Mouse (Mus musculus) CH12.LX (cell line): ENCODE measurements at regions not wholly inside any gene's neighbourhood (a gene's known extent, or its start where the extent isn't known, plus 50 kb on each side); places are given as distances from the start of the nearest gene placed in this dataset.

Experiments used
- DNase-seq: peaks from one replicate; pipeline ENCODE4 v3.0.0-alpha.2; 2013; ENCODE audit errors: extremely low read depth
- H3K27ac ChIP-seq: 2 replicates; pipeline ENCODE4 v1.5.1; 2012; ENCODE audit warnings: low read depth, mild to moderate bottlenecking, control low read depth, moderate library complexity; ENCODE audit not compliant: insufficient read depth
- H3K27me3 ChIP-seq: replicated peaks from 2 replicates; pipeline ENCODE3; 2012; ENCODE audit warnings: inconsistent platforms
- H3K36me3 ChIP-seq, 2 experiments: replicated peaks in 1 of 2; 2 replicates each; pipeline versions ENCODE3 to v1.6.1; 2012; ENCODE audit warnings: inconsistent platforms in 1 of 2, low read length in 1 of 2, mild to moderate bottlenecking in 1 of 2, mixed read lengths in 1 of 2, moderate library complexity in 1 of 2; ENCODE audit not compliant: control insufficient read depth in 1 of 2, insufficient read depth in 1 of 2
- H3K4me1 ChIP-seq, 2 experiments: 2 replicates each; pipeline ENCODE4 v1.6.1; 2012; ENCODE audit warnings: inconsistent platforms in 1 of 2, moderate library complexity in 1 of 2; ENCODE audit not compliant: insufficient read depth in 2 of 2, control insufficient read depth in 1 of 2
- H3K4me2 ChIP-seq: 2 replicates; pipeline ENCODE4 v1.6.1; 2012; ENCODE audit warnings: low read depth, mild to moderate bottlenecking, control low read depth; ENCODE audit not compliant: poor library complexity, insufficient read depth, severe bottlenecking
- H3K4me3 ChIP-seq, 3 experiments: fragments of 150-350 bp in 1 of 3; sonication (generic) in 1 of 3; replicated peaks in 1 of 3; 2 replicates each; pipeline versions ENCODE3 to v1.5.1; 2011 to 2012; ENCODE audit warnings: low read depth in 2 of 3, low read length in 2 of 3, mild to moderate bottlenecking in 2 of 3, moderate library complexity in 2 of 3, control low read depth in 1 of 3, improper control_type of control experiment in 1 of 3, inconsistent platforms in 1 of 3, mixed read lengths in 1 of 3; ENCODE audit not compliant: poor library complexity in 1 of 3
- H3K79me2 ChIP-seq: replicated peaks from 2 replicates; pipeline ENCODE4 v1.6.1; 2012; ENCODE audit warnings: mild to moderate bottlenecking, moderate library complexity; ENCODE audit not compliant: control insufficient read depth, poor library complexity, insufficient read depth, severe bottlenecking; ENCODE audit errors: extremely low read depth
- H3K9ac ChIP-seq: 2 replicates; pipeline ENCODE4 v1.6.1; 2012; ENCODE audit warnings: low read depth, mild to moderate bottlenecking, control low read depth, moderate library complexity; ENCODE audit not compliant: insufficient read depth
- H3K9me3 ChIP-seq: replicated peaks from 2 replicates; pipeline ENCODE3; 2012; ENCODE audit warnings: low read length, inconsistent platforms, mixed read lengths
- CHD1 ChIP-seq: IDR thresholded peaks from 2 replicates; pipeline ENCODE4 v1.6.1; 2012; ENCODE audit warnings: low read depth, low read length, improper control_type of control experiment, inconsistent platforms
- CHD2 ChIP-seq: IDR thresholded peaks from 2 replicates; pipeline ENCODE4 v1.6.1; 2011; ENCODE audit warnings: low read length, improper control_type of control experiment
- CTCF ChIP-seq, 2 experiments: IDR thresholded peaks in 1 of 2; conservative IDR thresholded peaks in 1 of 2; 2 replicates each; pipeline ENCODE4 v1.5.1; 2011 to 2012; ENCODE audit warnings: low read depth in 2 of 2, low read length in 2 of 2, improper control_type of control experiment in 1 of 2, inconsistent platforms in 1 of 2, mild to moderate bottlenecking in 1 of 2, moderate library complexity in 1 of 2
- E2F4 ChIP-seq: IDR thresholded peaks from 2 replicates; pipeline ENCODE4 v1.6.1; 2011; ENCODE audit warnings: low read depth, low read length, improper control_type of control experiment; ENCODE audit not compliant: insufficient replicate concordance
- ELF1 ChIP-seq: IDR thresholded peaks from 2 replicates; pipeline ENCODE4 v1.6.1; 2014; ENCODE audit warnings: low read depth, mild to moderate bottlenecking, inconsistent platforms, low read length, improper control_type of control experiment
- EP300 ChIP-seq: IDR thresholded peaks from 2 replicates; pipeline ENCODE4 v1.6.1; 2011; ENCODE audit warnings: low read length, improper control_type of control experiment
- ETS1 ChIP-seq: conservative IDR thresholded peaks from 2 replicates; pipeline ENCODE4 v1.6.1; 2012; ENCODE audit warnings: low read depth, mild to moderate bottlenecking, inconsistent platforms, low read length, improper control_type of control experiment, moderate library complexity
- GABPA ChIP-seq: IDR thresholded peaks from 2 replicates; pipeline ENCODE4 v1.6.1; 2012; ENCODE audit warnings: low read depth, low read length, improper control_type of control experiment, inconsistent platforms; ENCODE audit not compliant: insufficient replicate concordance
- HCFC1 ChIP-seq: IDR thresholded peaks from 2 replicates; pipeline ENCODE4 v1.6.1; 2012; ENCODE audit warnings: low read depth, mild to moderate bottlenecking, inconsistent platforms, low read length, improper control_type of control experiment
- IRF4 ChIP-seq: IDR thresholded peaks from 2 replicates; pipeline ENCODE4 v1.6.1; 2014; ENCODE audit warnings: low read depth, mild to moderate bottlenecking, inconsistent platforms, low read length, improper control_type of control experiment
- JUN ChIP-seq: IDR thresholded peaks from 2 replicates; pipeline ENCODE4 v1.6.1; 2011; ENCODE audit warnings: low read depth, mild to moderate bottlenecking, low read length, improper control_type of control experiment, moderate library complexity; ENCODE audit not compliant: insufficient read depth
- JUND ChIP-seq: conservative IDR thresholded peaks from 2 replicates; pipeline ENCODE4 v1.6.1; 2011; ENCODE audit warnings: low read depth, low read length, improper control_type of control experiment
- KAT2A ChIP-seq: IDR thresholded peaks from 2 replicates; pipeline ENCODE4 v1.6.1; 2012; ENCODE audit warnings: low read length, improper control_type of control experiment, inconsistent platforms; ENCODE audit not compliant: insufficient replicate concordance
- MAFK ChIP-seq: IDR thresholded peaks from 2 replicates; pipeline ENCODE4 v1.6.1; 2011; ENCODE audit warnings: low read length, improper control_type of control experiment; ENCODE audit not compliant: insufficient replicate concordance
- MAX ChIP-seq: IDR thresholded peaks from 2 replicates; pipeline ENCODE4 v1.6.1; 2011; ENCODE audit warnings: low read length, improper control_type of control experiment
- MAZ ChIP-seq: IDR thresholded peaks from 2 replicates; pipeline ENCODE4 v1.6.1; 2012; ENCODE audit warnings: low read depth, mild to moderate bottlenecking, inconsistent platforms, low read length, improper control_type of control experiment, moderate library complexity
- MEF2A ChIP-seq: IDR thresholded peaks from 2 replicates; pipeline ENCODE4 v1.6.1; 2014; ENCODE audit warnings: low read depth, mild to moderate bottlenecking, inconsistent platforms, low read length, improper control_type of control experiment, borderline replicate concordance
- MXI1 ChIP-seq: IDR thresholded peaks from 2 replicates; pipeline ENCODE4 v1.6.1; 2011; ENCODE audit warnings: mild to moderate bottlenecking, low read depth, low read length, improper control_type of control experiment
- MYC ChIP-seq: IDR thresholded peaks from 2 replicates; pipeline ENCODE4 v1.6.1; 2011; ENCODE audit warnings: low read depth, mild to moderate bottlenecking, improper control_type of control experiment, low read length
- POLR2A ChIP-seq: IDR thresholded peaks from 2 replicates; pipeline ENCODE4 v1.6.1; 2011; ENCODE audit warnings: low read depth, mild to moderate bottlenecking, improper control_type of control experiment, low read length
- POLR2AphosphoS2 ChIP-seq: IDR thresholded peaks from 2 replicates; pipeline ENCODE4 v1.6.1; 2011; ENCODE audit warnings: low read depth, low read length, improper control_type of control experiment
- RCOR1 ChIP-seq: conservative IDR thresholded peaks from 2 replicates; pipeline ENCODE4 v1.6.1; 2012; ENCODE audit warnings: low read depth, mild to moderate bottlenecking, inconsistent platforms, low read length, improper control_type of control experiment
- SMC3 ChIP-seq: IDR thresholded peaks from 2 replicates; pipeline ENCODE4 v1.6.1; 2011; ENCODE audit warnings: low read depth, low read length, improper control_type of control experiment
- TBP ChIP-seq: conservative IDR thresholded peaks from 2 replicates; pipeline ENCODE4 v1.6.1; 2011; ENCODE audit warnings: low read depth, low read length, improper control_type of control experiment
- TCF12 ChIP-seq: IDR thresholded peaks from 2 replicates; pipeline ENCODE4 v1.6.1; 2014; ENCODE audit warnings: low read depth, mild to moderate bottlenecking, inconsistent platforms, low read length, improper control_type of control experiment
- UBTF ChIP-seq: IDR thresholded peaks from 2 replicates; pipeline ENCODE4 v1.6.1; 2012; ENCODE audit warnings: low read depth, mild to moderate bottlenecking, inconsistent platforms, low read length, improper control_type of control experiment, moderate library complexity
- USF2 ChIP-seq: conservative IDR thresholded peaks from 2 replicates; pipeline ENCODE4 v1.6.1; 2011; ENCODE audit warnings: low read depth, low read length, improper control_type of control experiment
- ZKSCAN1 ChIP-seq: IDR thresholded peaks from 2 replicates; pipeline ENCODE4 v1.6.1; 2012; ENCODE audit warnings: low read depth, inconsistent platforms, low read length, improper control_type of control experiment, borderline replicate concordance
- ZMIZ1 ChIP-seq: IDR thresholded peaks from 2 replicates; pipeline ENCODE4 v1.6.1; 2012; ENCODE audit warnings: low read depth, mild to moderate bottlenecking, inconsistent platforms, low read length, improper control_type of control experiment
- ZNF384 ChIP-seq: IDR thresholded peaks from 2 replicates; pipeline ENCODE4 v1.6.1; 2012; ENCODE audit warnings: low read depth, low read length, improper control_type of control experiment, inconsistent platforms
- dilution Hi-C: fragments of 300-500 bp; cut with MboI; formaldehyde crosslinking; loops from 2 replicates; pipeline ENCODE4 v1.14.3; 2020; ENCODE audit warnings: low sequenced_read_pairs; ENCODE audit not compliant: extremely low pct_unique_long_range_greater_than_20kb, extremely low pct_ligation_motif_present
- in situ Hi-C: fragments of 300-500 bp; cut with MboI; formaldehyde crosslinking; loops from 3 replicates; pipeline ENCODE4 v1.14.3; 2019; ENCODE audit warnings: low sequenced_read_pairs, low pct_ligation_motif_present, low pct_unique_long_range_greater_than_20kb, mixed read lengths

- in situ Hi-C loops, result no loop called here
- Histone ChIP-seq H3K4me3 (no peak overlapping the region), H3K27ac (no peak overlapping the region), H3K36me3 (no peaks in the 10 kb centered on the region), H3K4me1 (peaks cover 15 to 42% of the 10 kb centered on the region in 2 experiments), H3K9me3 (no peaks in the 10 kb centered on the region), H3K4me2 (no peak overlapping the region), H3K9ac (no peak overlapping the region), H3K27me3 (no peaks in the 10 kb centered on the region), H3K79me2 (no peaks in the 10 kb centered on the region)
- dilution Hi-C loops, result no loop called here
- DNase-seq, result no peak
- TF ChIP-seq KAT2A (no peak), E2F4 (no peak), CTCF (conservative IDR thresholded peaks at IDR 0.05 in 1 of 2, IDR thresholded peaks at IDR 0.05 in 1 of 2; ENCODE audit: low read depth in 2 of 2, low read length in 2 of 2) (no peak), MXI1 (no peak), SMC3 (no peak), TBP (no peak), GABPA (no peak), POLR2AphosphoS2 (no peak), EP300 (no peak), ZMIZ1 (no peak), MEF2A (no peak), JUN (no peak), TCF12 (no peak), CHD2 (no peak), ZKSCAN1 (no peak), USF2 (no peak), POLR2A (no peak), MAFK (no peak)
These were observed 58.7 kb upstream of the Ado start for GRCm38 (mm10) chr10:67607297-67608032.

- H3K79me2 ChIP-seq, result no peaks in the 10 kb centered on the region
- in situ Hi-C loops, result no loop called here
- H3K4me1 ChIP-seq, result peaks cover 15 to 42% of the 10 kb centered on the region in 2 experiments
- TF ChIP-seq KAT2A, result no peak
- no peak for TF ChIP-seq MAZ
- TF ChIP-seq GABPA, result no peak
- TF ChIP-seq ZNF384, result no peak
- peak; percentile 30; the same call in 1 of the 2 replicates for TF ChIP-seq IRF4
- TF ChIP-seq CHD1, result no peak
- no peak for TF ChIP-seq TCF12
- no peak for TF ChIP-seq UBTF
- TF ChIP-seq CHD2, result 0 out of 2 replicates have a peak, but pooled peaks have one; percentile 25
- TF ChIP-seq JUND, result no peak
- no peak for TF ChIP-seq TBP
- no peak for TF ChIP-seq POLR2A
- no peak for TF ChIP-seq ELF1
- no peak for TF ChIP-seq RCOR1
- peak; percentile 33; the same call in 1 of the 2 replicates for TF ChIP-seq EP300
- TF ChIP-seq MAX, result no peak
- TF ChIP-seq MEF2A, result peak; percentile 69
- TF ChIP-seq MYC, result no peak
- peak; percentile 55; the same call in 1 of the 2 replicates for TF ChIP-seq ETS1
- TF ChIP-seq HCFC1, result no peak
- no peak overlapping the region for H3K27ac ChIP-seq
- H3K27me3 ChIP-seq, result no peaks in the 10 kb centered on the region
- peak; percentile 70 for DNase-seq
- no peak overlapping the region for H3K4me2 ChIP-seq
- H3K9me3 ChIP-seq, result no peaks in the 10 kb centered on the region
- no peaks in the 10 kb centered on the region for H3K36me3 ChIP-seq
- dilution Hi-C loops, result no loop called here
- no peak overlapping the region for H3K4me3 ChIP-seq
- H3K9ac ChIP-seq, result no peak overlapping the region
These were observed 58.0 kb upstream of the Ado start for GRCm38 (mm10) chr10:67606739-67607138.
